Mouse (Mus musculus): ENCODE data around the gene Atxn2. TPM values are rescaled to one million over a fixed set of nuclear protein-coding genes. Genes with fewer than 3 reads are reported as not detected.
"Not testable (repeated sequence)": the region's sequence is repeated elsewhere in the genome, so short reads cannot be mapped to it uniquely, and the experiment has no call there.

Gene Atxn2
- polyA plus RNA-seq, 1 experiment = 71.9 TPM

DNA sequence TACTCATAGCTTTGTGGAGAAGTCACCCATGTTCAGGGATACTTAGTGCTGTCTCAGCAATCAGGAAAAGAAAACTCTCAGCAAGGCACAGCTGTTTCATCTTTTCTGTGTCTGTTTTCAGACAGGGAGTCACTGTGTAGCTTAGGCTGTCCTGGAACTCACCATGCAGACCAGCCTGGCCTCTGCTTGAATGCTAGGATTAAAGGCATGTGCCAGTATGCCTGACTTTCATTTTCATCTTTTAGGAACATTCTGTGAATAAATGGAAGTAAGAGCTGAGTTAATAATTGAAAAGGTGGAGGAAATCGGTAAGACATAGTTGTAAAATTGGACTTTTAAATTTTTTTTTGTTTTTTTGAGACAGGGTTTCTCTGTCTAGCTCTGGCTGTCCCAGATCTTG lies 29.4 kb downstream of the Atxn2 start:
- no peak for TF ChIP-seq POLR2A (IDR thresholded peaks at IDR 0.05; ENCODE audit: low read depth, low read length)
- 95% methylated on average over 1 of the region's 1 CpGs for WGBS
- no peak overlapping the region for H3K4me3 ChIP-seq (ENCODE audit: extremely low read depth, insufficient read depth, insufficient read length)
- no peak for DNase-seq (ENCODE audit: low read depth in 1 of 2, low spot score in 2 of 2)
- H3K4me1 ChIP-seq (ENCODE audit: control insufficient read depth, insufficient read depth, insufficient read length) = no peaks in the 10 kb centered on the region
- no peaks in the 10 kb centered on the region for H3K27me3 ChIP-seq (ENCODE audit: control insufficient read depth, insufficient read depth, low read length)
- no peaks in the 10 kb centered on the region for H3K36me3 ChIP-seq (ENCODE audit: control insufficient read depth, insufficient read depth, low read length)
- H3K27ac ChIP-seq (ENCODE audit: insufficient read depth, low read length) = no peak overlapping the region

- no peaks in the 10 kb centered on the region for H3K4me1 ChIP-seq (ENCODE audit: control insufficient read depth, insufficient read depth, insufficient read length)
- no peak overlapping the region for H3K4me3 ChIP-seq (ENCODE audit: extremely low read depth, insufficient read depth, insufficient read length)
- no peak for DNase-seq (ENCODE audit: low read depth in 1 of 2, low spot score in 2 of 2)
- 91% methylated on average over 2 of the region's 2 CpGs for WGBS
- 0 out of 2 replicates have a peak, but pooled peaks cover 1% of the 10 kb centered on the region for H3K36me3 ChIP-seq (ENCODE audit: control insufficient read depth, insufficient read depth, low read length)
- no peaks in the 10 kb centered on the region for H3K27me3 ChIP-seq (ENCODE audit: control insufficient read depth, insufficient read depth, low read length)
- H3K27ac ChIP-seq (ENCODE audit: insufficient read depth, low read length) = no peak overlapping the region
- TF ChIP-seq POLR2A (IDR thresholded peaks at IDR 0.05; ENCODE audit: low read depth, low read length) (no peak), CTCF (IDR thresholded peaks at IDR 0.05; ENCODE audit: extremely low read depth, insufficient read depth, insufficient read length, insufficient replicate concordance) (no peak)
Observed at GRCm38 (mm10) chr5:121742915-121743314, 31.8 kb downstream of the Atxn2 start.

DNA sequence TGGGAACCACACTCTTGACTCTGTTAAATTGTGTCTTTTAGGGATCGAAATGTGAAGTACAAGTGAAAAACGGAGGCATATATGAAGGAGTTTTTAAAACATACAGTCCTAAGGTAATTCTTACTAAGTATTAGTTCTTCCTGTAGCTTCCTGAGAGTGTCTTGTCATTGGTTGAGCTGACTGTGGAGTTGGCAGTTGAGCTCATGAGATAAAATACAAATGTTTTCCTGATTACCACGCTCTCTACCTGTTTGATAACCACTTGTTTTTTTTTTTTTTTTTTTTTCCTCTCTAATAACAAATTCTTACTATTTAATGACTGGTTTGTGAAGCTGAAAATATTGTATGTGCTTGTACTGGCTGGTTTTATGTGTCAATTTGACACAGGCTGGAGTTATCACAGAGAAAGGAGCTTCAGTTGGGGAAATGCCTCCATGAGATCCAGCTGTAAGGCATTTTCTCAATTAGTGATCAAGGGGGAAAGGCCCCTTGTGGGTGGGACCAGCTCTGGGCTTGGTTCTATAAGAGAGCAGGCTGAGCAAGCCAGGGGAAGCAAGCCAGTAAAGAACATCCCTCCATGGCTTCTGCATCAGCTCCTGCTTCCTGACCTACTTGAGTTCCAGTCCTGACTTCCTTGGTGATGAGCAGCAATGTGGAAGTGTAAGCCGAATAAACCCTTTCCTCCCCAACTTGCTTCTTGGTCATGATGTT lies 36.9 kb downstream of the Atxn2 start:
- not testable (repeated sequence) for DNase-seq (ENCODE audit: low read depth in 1 of 2, low spot score in 2 of 2); H3K4me1 ChIP-seq (ENCODE audit: control insufficient read depth, insufficient read depth, insufficient read length); H3K4me3 ChIP-seq (ENCODE audit: extremely low read depth, insufficient read depth, insufficient read length); H3K27me3 ChIP-seq (ENCODE audit: control insufficient read depth, insufficient read depth, low read length); H3K27ac ChIP-seq (ENCODE audit: insufficient read depth, low read length); H3K36me3 ChIP-seq (ENCODE audit: control insufficient read depth, insufficient read depth, low read length)
- WGBS = 93% methylated on average over 4 of the region's 4 CpGs

DNA sequence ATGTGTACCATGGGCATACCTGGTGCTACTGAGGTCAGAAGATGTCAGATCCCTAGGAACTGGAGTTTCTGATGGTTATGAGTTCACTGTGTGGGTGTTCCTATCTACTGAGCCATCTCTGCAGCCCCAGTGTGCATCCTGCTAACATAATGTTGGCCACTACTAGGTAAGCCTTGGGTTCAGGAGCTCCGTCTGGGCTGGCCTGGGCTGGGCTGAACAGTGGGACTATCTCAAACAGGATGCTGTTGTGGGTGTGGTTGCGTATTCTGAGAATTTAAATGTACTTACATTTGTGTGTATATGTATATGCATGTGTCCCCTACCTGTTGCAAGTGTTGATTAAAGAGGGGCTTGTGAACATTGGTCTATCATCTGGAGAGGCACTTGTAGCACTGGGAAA lies 38.5 kb downstream of the Atxn2 start:
- 83% methylated on average over 2 of the region's 2 CpGs for WGBS
- no peak for DNase-seq (ENCODE audit: low read depth in 1 of 2, low spot score in 2 of 2)

GRCm38 (mm10) chr5:121757900-121758299 lies 46.8 kb downstream of the Atxn2 start:
- 95% methylated on average over 2 of the region's 2 CpGs for WGBS
- Histone ChIP-seq H3K4me1 (ENCODE audit: control insufficient read depth, insufficient read depth, insufficient read length) (no peaks in the 10 kb centered on the region), H3K27ac (ENCODE audit: insufficient read depth, low read length) (no peak overlapping the region), H3K4me3 (ENCODE audit: extremely low read depth, insufficient read depth, insufficient read length) (no peak overlapping the region), H3K27me3 (ENCODE audit: control insufficient read depth, insufficient read depth, low read length) (no peaks in the 10 kb centered on the region), H3K36me3 (ENCODE audit: control insufficient read depth, insufficient read depth, low read length) (peaks cover 6% of the 10 kb centered on the region)
- TF ChIP-seq POLR2A (IDR thresholded peaks at IDR 0.05; ENCODE audit: low read depth, low read length) = no peak
- no peak for TF ChIP-seq CTCF (IDR thresholded peaks at IDR 0.05; ENCODE audit: extremely low read depth, insufficient read depth, insufficient read length, insufficient replicate concordance)
- no peak for DNase-seq (ENCODE audit: low read depth in 1 of 2, low spot score in 2 of 2)

More for the DNA sequence above, 38.5 kb downstream of the Atxn2 start:
- Histone ChIP-seq H3K27ac (ENCODE audit: insufficient read depth, low read length) (no peak overlapping the region), H3K4me1 (ENCODE audit: control insufficient read depth, insufficient read depth, insufficient read length) (no peaks in the 10 kb centered on the region), H3K4me3 (ENCODE audit: extremely low read depth, insufficient read depth, insufficient read length) (no peak overlapping the region), H3K36me3 (ENCODE audit: control insufficient read depth, insufficient read depth, low read length) (peaks cover 9% of the 10 kb centered on the region), H3K27me3 (ENCODE audit: control insufficient read depth, insufficient read depth, low read length) (no peaks in the 10 kb centered on the region)
- TF ChIP-seq POLR2A (IDR thresholded peaks at IDR 0.05; ENCODE audit: low read depth, low read length) (no peak), CTCF (IDR thresholded peaks at IDR 0.05; ENCODE audit: extremely low read depth, insufficient read depth, insufficient read length, insufficient replicate concordance) (no peak)

DNA sequence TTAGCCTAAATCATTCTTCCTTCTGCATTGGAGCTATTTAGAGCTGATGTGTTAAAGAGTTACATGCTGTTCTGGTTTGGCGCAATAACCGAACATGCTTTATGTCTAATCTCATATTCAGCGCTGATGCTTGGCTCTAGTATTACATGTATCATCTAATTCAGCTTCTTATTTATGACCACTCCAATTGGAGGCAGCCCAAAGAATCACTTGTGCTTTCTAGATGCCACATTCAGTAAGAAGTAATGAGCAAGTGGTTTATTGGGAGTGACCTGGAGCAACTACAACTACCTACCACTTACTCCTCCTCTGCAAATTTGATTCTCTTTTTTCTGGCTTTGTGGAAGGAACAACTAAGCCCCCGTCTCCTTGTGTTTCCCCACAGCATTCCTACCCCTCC lies 47.2 kb downstream of the Atxn2 start:
- DNase-seq (ENCODE audit: low read depth in 1 of 2, low spot score in 2 of 2) = no peak
- Histone ChIP-seq H3K36me3 (ENCODE audit: control insufficient read depth, insufficient read depth, low read length) (peaks cover 4% of the 10 kb centered on the region), H3K27me3 (ENCODE audit: control insufficient read depth, insufficient read depth, low read length) (no peaks in the 10 kb centered on the region), H3K27ac (ENCODE audit: insufficient read depth, low read length) (no peak overlapping the region), H3K4me1 (ENCODE audit: control insufficient read depth, insufficient read depth, insufficient read length) (no peaks in the 10 kb centered on the region), H3K4me3 (ENCODE audit: extremely low read depth, insufficient read depth, insufficient read length) (no peak overlapping the region)
- TF ChIP-seq POLR2A (IDR thresholded peaks at IDR 0.05; ENCODE audit: low read depth, low read length) = no peak
- TF ChIP-seq CTCF (IDR thresholded peaks at IDR 0.05; ENCODE audit: extremely low read depth, insufficient read depth, insufficient read length, insufficient replicate concordance) = no peak
- 97% methylated on average over 4 of the region's 4 CpGs for WGBS

GRCm38 (mm10) chr5:121759921-121760320 lies 48.8 kb downstream of the Atxn2 start:
- 96% methylated on average over 4 of the region's 4 CpGs for WGBS
- DNase-seq (ENCODE audit: low read depth in 1 of 2, low spot score in 2 of 2) = no peak
- no peak for TF ChIP-seq POLR2A (IDR thresholded peaks at IDR 0.05; ENCODE audit: low read depth, low read length)
- TF ChIP-seq CTCF (IDR thresholded peaks at IDR 0.05; ENCODE audit: extremely low read depth, insufficient read depth, insufficient read length, insufficient replicate concordance) = no peak
- Histone ChIP-seq H3K4me1 (ENCODE audit: control insufficient read depth, insufficient read depth, insufficient read length) (no peaks in the 10 kb centered on the region), H3K27me3 (ENCODE audit: control insufficient read depth, insufficient read depth, low read length) (no peaks in the 10 kb centered on the region), H3K36me3 (ENCODE audit: control insufficient read depth, insufficient read depth, low read length) (peaks cover 4% of the 10 kb centered on the region), H3K4me3 (ENCODE audit: extremely low read depth, insufficient read depth, insufficient read length) (no peak overlapping the region), H3K27ac (ENCODE audit: insufficient read depth, low read length) (no peak overlapping the region)
